Mouse (Mus musculus) lung, embryonic 14.5 days (tissue): ENCODE results near the gene Slc13a3. TPM values are rescaled to one million over a fixed set of nuclear protein-coding genes. Genes with fewer than 3 reads are reported as not detected.

Experiments
- ATAC-seq: fragments of 200-750 bp; cut with Nextera tagmentation; 2 replicates; pipeline ENCODE4 v1.8.0; 2017; ENCODE audit warnings: mild to moderate bottlenecking, moderate TSS enrichment, moderate library complexity; ENCODE audit not compliant: insufficient read depth
- DNase-seq: peaks from one replicate; pipeline ENCODE4 v3.0.0-alpha.2; 2015
- H3K27ac ChIP-seq: fragments of 300-500 bp; sonication (generic); 2 replicates; pipeline ENCODE4 v1.5.1; 2014; ENCODE audit warnings: low read depth, mild to moderate bottlenecking, moderate library complexity
- H3K27me3 ChIP-seq: fragments of 300-500 bp; sonication (generic); 2 replicates; pipeline ENCODE4 v1.6.1; 2014; ENCODE audit warnings: low read length, control low read depth; ENCODE audit not compliant: insufficient read depth
- H3K36me3 ChIP-seq: fragments of 300-500 bp; sonication (generic); 2 replicates; pipeline ENCODE4 v1.6.1; 2014; ENCODE audit warnings: control low read depth; ENCODE audit not compliant: insufficient read depth
- H3K4me1 ChIP-seq: fragments of 300-500 bp; sonication (generic); 2 replicates; pipeline ENCODE4 v1.6.1; 2014; ENCODE audit warnings: antibody characterized with exemption, control low read depth; ENCODE audit not compliant: insufficient read depth
- H3K4me2 ChIP-seq: fragments of 300-500 bp; sonication (generic); 2 replicates; pipeline ENCODE4 v1.6.1; 2014; ENCODE audit warnings: mild to moderate bottlenecking
- H3K4me3 ChIP-seq: fragments of 300-500 bp; sonication (generic); 2 replicates; pipeline ENCODE4 v1.5.1; 2014; ENCODE audit warnings: low read depth, low read length
- H3K9ac ChIP-seq: fragments of 300-500 bp; sonication (generic); 2 replicates; pipeline ENCODE4 v1.6.1; 2014
- H3K9me3 ChIP-seq: fragments of 300-500 bp; sonication (generic); 2 replicates; pipeline ENCODE4 v1.6.1; 2016; ENCODE audit warnings: low read depth, low read length, control low read depth
- CTCF ChIP-seq: IDR thresholded peaks from 2 replicates; pipeline ENCODE4 v1.5.1; 2016; ENCODE audit warnings: antibody characterized with exemption, low read depth
- WGBS: fragments of 180-500 bp; shearing (Covaris S2); extraction: QIAGEN DNeasy Blood & Tissue Kit; methylation state at CpG from one replicate; pipeline ENCODE4 v1.1.7; 2014; 5-methylcytosine and 5-hydroxymethylcytosine counted together
- polyA plus RNA-seq: library from polyadenylated mRNA; unstranded; fragments of >200 nt; fragmentation: Nextera tagmentation; extraction: Ambion mirVana; gene quantifications from 2 replicates; pipeline ENCODE4 v1.2.1, GENCODE M21; 2014

The Slc13a3 gene
- polyA plus RNA-seq, 1 experiment from 2014 or later = 0.30 TPM

- H3K4me3 ChIP-seq = peak overlapping the region; percentile 23
- peaks cover 11% of the 10 kb centered on the region for H3K4me1 ChIP-seq
- ATAC-seq (no peak), DNase-seq (peak; percentile 44)
- no peak overlapping the region for H3K9ac ChIP-seq
- H3K27ac ChIP-seq = no peak overlapping the region
- H3K4me2 ChIP-seq = peak overlapping the region; percentile 55
- whole genome bisulfite sequencing = 3% methylated on average over 13 of the region's 13 CpGs
- no peaks in the 10 kb centered on the region for H3K36me3 ChIP-seq
- peaks cover 16% of the 10 kb centered on the region; the same call in 1 of the 2 replicates for H3K27me3 ChIP-seq
- TF ChIP-seq CTCF = no peak
- H3K9me3 ChIP-seq = no peaks in the 10 kb centered on the region
These were observed 105.1 kb downstream of the Slc13a3 start for GRCm38 (mm10) chr2:165367868-165368439.

- WGBS = 4% methylated on average over 5 of the region's 8 CpGs
- ATAC-seq (peak; percentile 76), DNase-seq (peak; percentile 87)
- Histone ChIP-seq H3K36me3 (no peaks in the 10 kb centered on the region), H3K9me3 (no peaks in the 10 kb centered on the region), H3K4me2 (peak overlapping the region; percentile 40; the same call in 1 of the 2 replicates), H3K27ac (no peak overlapping the region), H3K9ac (no peak overlapping the region), H3K27me3 (peaks cover 16% of the 10 kb centered on the region; the same call in 1 of the 2 replicates), H3K4me1 (peaks cover 11% of the 10 kb centered on the region), H3K4me3 (no peak overlapping the region)
- TF ChIP-seq CTCF = no peak
These were observed 105.9 kb downstream of the Slc13a3 start for GRCm38 (mm10) chr2:165367047-165367520.

- Histone ChIP-seq H3K27ac (no peak overlapping the region), H3K9me3 (no peaks in the 10 kb centered on the region), H3K4me2 (peak overlapping the region; percentile 37; the same call in 1 of the 2 replicates), H3K9ac (peak overlapping the region; percentile 16; the same call in 1 of the 2 replicates), H3K27me3 (peaks cover 16% of the 10 kb centered on the region; the same call in 1 of the 2 replicates), H3K4me3 (no peak overlapping the region), H3K36me3 (no peaks in the 10 kb centered on the region), H3K4me1 (peaks cover 11% of the 10 kb centered on the region; the same call in 1 of the 2 replicates)
- WGBS = 10% methylated on average over 21 of the region's 21 CpGs
- TF ChIP-seq CTCF = peak; percentile 93
- peak; percentile 85 for DNase-seq
- no peak for ATAC-seq
These were observed 108.5 kb downstream of the Slc13a3 start for GRCm38 (mm10) chr2:165364334-165365091.

GRCm38 (mm10) chr2:165363282-165363681, 109.7 kb downstream of the Slc13a3 start:
- ATAC-seq = no peak
- H3K27me3 ChIP-seq = peaks cover 9% of the 10 kb centered on the region; the same call in 1 of the 2 replicates
- 84% methylated on average over 6 of the region's 6 CpGs for WGBS

GRCm38 (mm10) chr2:165360861-165361260, 112.2 kb downstream of the Slc13a3 start:
- Histone ChIP-seq H3K9ac (no peak overlapping the region), H3K27me3 (0 out of 2 replicates have a peak, but pooled peaks cover 6% of the 10 kb centered on the region), H3K36me3 (no peaks in the 10 kb centered on the region), H3K4me1 (no peaks in the 10 kb centered on the region), H3K4me2 (no peak overlapping the region), H3K9me3 (no peaks in the 10 kb centered on the region), H3K27ac (no peak overlapping the region), H3K4me3 (no peak overlapping the region)
- TF ChIP-seq CTCF = peak; percentile 91
- WGBS = 0% methylated on average over 1 of the region's 1 CpGs
- ATAC-seq (peak; percentile 79; the same call in 1 of the 2 replicates), DNase-seq (peak; percentile 93)

More at GRCm38 (mm10) chr2:165363282-165363681, 109.7 kb downstream of the Slc13a3 start:
- H3K27ac ChIP-seq = no peak overlapping the region
- DNase-seq = no peak
- H3K4me3 ChIP-seq = no peak overlapping the region
- TF ChIP-seq CTCF = peak; percentile 13; the same call in 1 of the 2 replicates
- H3K4me2 ChIP-seq = no peak overlapping the region
- H3K9me3 ChIP-seq = no peaks in the 10 kb centered on the region
- peaks cover 8% of the 10 kb centered on the region; the same call in 1 of the 2 replicates for H3K4me1 ChIP-seq
- H3K9ac ChIP-seq = no peak overlapping the region
- H3K36me3 ChIP-seq = no peaks in the 10 kb centered on the region

Other genes starting within 250 kb of the Slc13a3 start
- 0.72 and 1.5 TPM in 2 replicates for gene Cdh22, start 238.4 kb downstream of the Slc13a3 start, polyA plus RNA-seq
- 51.9 and 52.3 TPM in 2 replicates for gene Slc35c2, start 185.4 kb downstream of the Slc13a3 start, polyA plus RNA-seq
- gene Elmo2, start 146.8 kb downstream of the Slc13a3 start, polyA plus RNA-seq = 79.2 and 82.2 TPM in 2 replicates
- gene Zfp663, start 104.5 kb downstream of the Slc13a3 start, polyA plus RNA-seq = 0.96 and 1.1 TPM in 2 replicates
- gene Zfp334, start 85.0 kb downstream of the Slc13a3 start, polyA plus RNA-seq = 10.9 and 12.0 TPM in 2 replicates
- gene Ocstamp, start 72.8 kb downstream of the Slc13a3 start, polyA plus RNA-seq = not detected in 2 replicates
- gene Trp53rka, start 20.1 kb upstream of the Slc13a3 start, polyA plus RNA-seq = 42.5 and 45.1 TPM in 2 replicates
- gene Slc2a10, start 30.6 kb upstream of the Slc13a3 start, polyA plus RNA-seq = 11.9 and 14.6 TPM in 2 replicates
- gene Eya2, start 121.8 kb upstream of the Slc13a3 start, polyA plus RNA-seq = 1.6 and 2.1 TPM in 2 replicates